Mouse (Mus musculus): ENCODE results near the gene Zdhhc3.
A peak's percentile ranks its signal among the peaks of the same experiment; 100 is the strongest.

Zdhhc3 gene

GRCm38 (mm10) chr9:123112805-123113521, at the start of gene Zdhhc3, which contains the start of gene Exosc7:
TSS of gene Zdhhc3 (minus strand) at chr9:123113205.
TSS of gene Exosc7 (plus strand) at chr9:123113215.
- DNase-seq (ENCODE audit: low spot score in 2 of 2) = peak; percentile 84 to 85

GRCm38 (mm10) chr9:123161792-123162191, 48.8 kb upstream of the Zdhhc3 start:
- no peak for DNase-seq (ENCODE audit: low spot score in 2 of 2)

- DNase-seq (ENCODE audit: low spot score in 2 of 2) = peak; percentile 45 to 81
Observed at GRCm38 (mm10) chr9:123159330-123159729, 46.3 kb upstream of the Zdhhc3 start.

- DNase-seq (ENCODE audit: low spot score in 2 of 2) = no peak
Observed at GRCm38 (mm10) chr9:123158125-123158836, 45.3 kb upstream of the Zdhhc3 start.

GRCm38 (mm10) chr9:123157699-123158098, 44.7 kb upstream of the Zdhhc3 start:
- DNase-seq (ENCODE audit: low spot score in 2 of 2) = peak in 1 of 2 experiments; percentile 37

- peak; percentile 77 to 78 for DNase-seq (ENCODE audit: low spot score in 2 of 2)
Observed at GRCm38 (mm10) chr9:123156910-123157361, 43.9 kb upstream of the Zdhhc3 start.

- no peak for DNase-seq (ENCODE audit: low spot score in 2 of 2)
Observed at GRCm38 (mm10) chr9:123153121-123153520, 40.1 kb upstream of the Zdhhc3 start.

GRCm38 (mm10) chr9:123152026-123152425, 39.0 kb upstream of the Zdhhc3 start:
- no peak for DNase-seq (ENCODE audit: low spot score in 2 of 2)

GRCm38 (mm10) chr9:123151561-123151960, 38.6 kb upstream of the Zdhhc3 start:
- DNase-seq (ENCODE audit: low spot score in 2 of 2) = no peak

GRCm38 (mm10) chr9:123150241-123151020, 37.4 kb upstream of the Zdhhc3 start, which contains the start of gene Clec3b:
TSS of gene Clec3b (plus strand) at chr9:123150946.
- DNase-seq (ENCODE audit: low spot score in 2 of 2) = peak; percentile 62 to 67

GRCm38 (mm10) chr9:123148430-123148829, 35.4 kb upstream of the Zdhhc3 start:
- peak in 1 of 2 experiments; percentile 33 for DNase-seq (ENCODE audit: low spot score in 2 of 2)

GRCm38 (mm10) chr9:123139887-123140614, 27.0 kb upstream of the Zdhhc3 start:
- no peak for DNase-seq (ENCODE audit: low spot score in 2 of 2)

- peak; percentile 77 to 79 for DNase-seq (ENCODE audit: low spot score in 2 of 2)
Observed at GRCm38 (mm10) chr9:123138891-123139474, 26.0 kb upstream of the Zdhhc3 start.

- no peak for DNase-seq (ENCODE audit: low spot score in 2 of 2)
Observed at GRCm38 (mm10) chr9:123136953-123137682, 24.1 kb upstream of the Zdhhc3 start.

GRCm38 (mm10) chr9:123132994-123133393, 20.0 kb upstream of the Zdhhc3 start:
- DNase-seq (ENCODE audit: low spot score in 2 of 2) = no peak

GRCm38 (mm10) chr9:123127663-123128062, 14.7 kb upstream of the Zdhhc3 start:
- DNase-seq (ENCODE audit: low spot score in 2 of 2) = no peak

- no peak for DNase-seq (ENCODE audit: low spot score in 2 of 2)
Observed at GRCm38 (mm10) chr9:123124413-123124981, 11.5 kb upstream of the Zdhhc3 start.

- DNase-seq (ENCODE audit: low spot score in 2 of 2) = no peak
Observed at GRCm38 (mm10) chr9:123123571-123124412, 10.8 kb upstream of the Zdhhc3 start.

- DNase-seq (ENCODE audit: low spot score in 2 of 2) = no peak
Observed at GRCm38 (mm10) chr9:123123017-123123416, 10.0 kb upstream of the Zdhhc3 start.
